Mouse (Mus musculus) midbrain, postnatal 0 days (tissue): ENCODE measurements around the gene Duox2. TPM values are rescaled to one million over a fixed set of nuclear protein-coding genes. Genes with fewer than 3 reads are reported as not detected.

Experiments used
- ATAC-seq: fragments of 200-750 bp; cut with Nextera tagmentation; 2 replicates; pipeline ENCODE4 v1.8.0; 2017; ENCODE audit warnings: moderate number of reproducible peaks, mild to moderate bottlenecking, moderate TSS enrichment, moderate library complexity; ENCODE audit not compliant: low FRiP score
- DNase-seq: peaks from one replicate; pipeline ENCODE4 v3.0.0-alpha.2; 2015; ENCODE audit warnings: low spot score
- H3K27ac ChIP-seq: fragments of 300-500 bp; sonication (generic); 2 replicates; pipeline ENCODE4 v1.5.1; 2014; ENCODE audit warnings: low read depth, mild to moderate bottlenecking, low read length, mixed read lengths
- H3K27me3 ChIP-seq: fragments of 300-500 bp; sonication (generic); 2 replicates; pipeline ENCODE4 v1.6.1; 2014; ENCODE audit warnings: low read length, control low read depth, mixed read lengths; ENCODE audit not compliant: insufficient read depth
- H3K36me3 ChIP-seq: fragments of 300-500 bp; sonication (generic); 2 replicates; pipeline ENCODE4 v1.6.1; 2014; ENCODE audit warnings: low read length, control low read depth, mixed read lengths; ENCODE audit not compliant: insufficient read depth
- H3K4me1 ChIP-seq: fragments of 300-500 bp; sonication (generic); 2 replicates; pipeline ENCODE4 v1.6.1; 2014; ENCODE audit warnings: mild to moderate bottlenecking, control low read depth, antibody characterized with exemption, low read length, mixed read lengths; ENCODE audit not compliant: insufficient read depth
- H3K4me2 ChIP-seq: fragments of 300-500 bp; sonication (generic); 2 replicates; pipeline ENCODE4 v1.6.1; 2014; ENCODE audit warnings: low read depth, mild to moderate bottlenecking, low read length, mixed read lengths; ENCODE audit not compliant: poor library complexity, severe bottlenecking
- H3K4me3 ChIP-seq: fragments of 300-500 bp; sonication (generic); 2 replicates; pipeline ENCODE4 v1.5.1; 2014; ENCODE audit warnings: low read depth, mild to moderate bottlenecking, low read length, moderate library complexity
- H3K9ac ChIP-seq: fragments of 300-500 bp; sonication (generic); replicated peaks from 2 replicates; pipeline ENCODE4 v1.6.1; 2014; ENCODE audit warnings: mild to moderate bottlenecking, low read length, moderate library complexity, mixed read lengths; ENCODE audit not compliant: poor library complexity, severe bottlenecking
- H3K9me3 ChIP-seq: fragments of 300-500 bp; sonication (generic); 2 replicates; pipeline ENCODE4 v1.6.1; 2016; ENCODE audit warnings: low read length, control low read depth
- CTCF ChIP-seq: IDR thresholded peaks from 2 replicates; pipeline ENCODE4 v1.5.1; 2016; ENCODE audit warnings: antibody characterized with exemption, mild to moderate bottlenecking
- WGBS: fragments of 180-500 bp; shearing (Covaris S2); extraction: QIAGEN DNeasy Blood & Tissue Kit; methylation state at CpG from one replicate; pipeline ENCODE4 v1.1.7; 2014; 5-methylcytosine and 5-hydroxymethylcytosine counted together
- polyA plus RNA-seq: library from polyadenylated mRNA; unstranded; fragments of >200 nt; fragmentation: Nextera tagmentation; extraction: Ambion mirVana; gene quantifications from 2 replicates; pipeline ENCODE4 v1.2.1, GENCODE M21; 2015
- total RNA-seq: library from RNA; depleted of rRNA; stranded (reverse); fragments of >200 nt; gene quantifications from 2 replicates; pipeline ENCODE4 v1.2.3, GENCODE M21; 2014

Gene Duox2
- total and polyA plus RNA-seq, 2 experiments from 2014 or later, result 0.05 to 0.17 TPM

DNA sequence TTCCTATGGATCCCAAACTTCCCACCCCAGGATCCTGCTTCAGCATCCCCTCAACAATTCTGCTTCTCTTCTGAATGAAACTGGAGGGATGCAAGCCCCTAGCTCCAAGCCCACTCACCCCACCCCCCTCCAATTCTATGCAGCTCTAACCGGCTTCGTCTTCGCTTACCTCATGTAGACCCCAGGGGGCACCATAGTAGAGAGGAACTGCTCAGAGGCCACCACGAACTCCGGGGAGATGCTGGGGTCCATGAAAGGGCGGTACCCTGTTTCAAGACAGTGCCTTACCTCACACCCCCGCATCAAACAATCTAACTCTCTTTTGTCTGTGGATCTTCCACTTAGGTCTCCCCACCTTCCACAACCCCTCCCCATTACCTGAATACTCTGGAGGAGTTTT is 3.3 kb downstream of the Duox2 start:
- H3K4me3 ChIP-seq, result no peak overlapping the region
- H3K36me3 ChIP-seq, result no peaks in the 10 kb centered on the region
- WGBS, result 6% methylated on average over 7 of the region's 7 CpGs
- DNase-seq, result no peak
- ATAC-seq, result no peak
- peaks cover 50% of the 10 kb centered on the region for H3K27me3 ChIP-seq
- no peak overlapping the region for H3K27ac ChIP-seq
- peaks cover 16% of the 10 kb centered on the region for H3K4me1 ChIP-seq
- no peak overlapping the region for H3K9ac ChIP-seq
- TF ChIP-seq CTCF, result peak; percentile 19; the same call in 1 of the 2 replicates
- no peak overlapping the region for H3K4me2 ChIP-seq
- no peaks in the 10 kb centered on the region for H3K9me3 ChIP-seq

DNA sequence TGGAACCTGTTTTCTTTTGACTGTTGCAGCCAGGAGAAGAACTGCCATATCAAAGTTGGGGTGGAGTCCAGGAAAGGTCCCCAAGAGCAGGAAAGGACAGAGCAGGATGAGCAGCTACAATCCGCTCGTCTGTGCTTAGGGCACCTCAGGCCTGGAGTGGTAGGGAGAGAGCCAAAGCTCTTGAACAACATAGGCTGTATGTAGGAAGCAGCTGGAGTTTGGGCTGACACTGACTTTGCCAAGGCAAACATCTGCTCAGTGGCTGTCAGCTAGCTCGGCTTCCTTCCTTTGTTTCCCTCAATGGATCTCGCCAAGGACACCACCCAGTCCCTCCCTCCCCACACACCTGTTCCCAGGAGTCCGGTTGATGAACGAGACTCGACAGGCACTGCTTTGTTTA is 12.1 kb downstream of the Duox2 start:
- H3K9me3 ChIP-seq, result no peaks in the 10 kb centered on the region
- no peak for DNase-seq
- H3K4me3 ChIP-seq, result no peak overlapping the region
- no peaks in the 10 kb centered on the region for H3K36me3 ChIP-seq
- no peaks in the 10 kb centered on the region for H3K27me3 ChIP-seq
- no peak overlapping the region for H3K9ac ChIP-seq
- WGBS, result 71% methylated on average over 7 of the region's 7 CpGs
- no peak for TF ChIP-seq CTCF
- ATAC-seq, result no peak
- no peak overlapping the region for H3K27ac ChIP-seq
- H3K4me2 ChIP-seq, result no peak overlapping the region
- H3K4me1 ChIP-seq, result no peaks in the 10 kb centered on the region

DNA sequence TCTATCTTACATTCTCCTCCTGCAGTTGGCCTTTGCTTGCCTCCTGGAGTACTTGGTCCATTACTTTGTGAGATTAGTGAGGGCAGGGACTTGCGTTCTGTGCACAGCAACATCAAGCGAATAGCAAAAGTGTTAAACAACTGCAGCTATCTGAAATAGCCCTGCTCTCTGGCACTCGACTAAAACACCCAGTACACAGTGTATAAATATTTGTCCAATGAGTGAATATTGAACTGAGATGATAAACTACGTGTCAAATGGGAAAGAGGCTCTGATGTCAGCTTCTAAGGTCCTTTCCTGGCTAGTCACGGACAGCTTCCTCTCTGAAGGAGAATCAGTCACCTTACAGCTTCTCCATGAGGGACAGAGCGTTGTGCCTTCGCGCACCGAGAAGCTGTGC is 14.2 kb downstream of the Duox2 start:
- DNase-seq (no peak), ATAC-seq (no peak)
- no peak overlapping the region for H3K27ac ChIP-seq
- H3K9me3 ChIP-seq, result no peaks in the 10 kb centered on the region
- no peak overlapping the region for H3K4me2 ChIP-seq
- no peak overlapping the region for H3K9ac ChIP-seq
- H3K27me3 ChIP-seq, result no peaks in the 10 kb centered on the region
- no peak for TF ChIP-seq CTCF
- no peak overlapping the region for H3K4me3 ChIP-seq
- no peaks in the 10 kb centered on the region for H3K4me1 ChIP-seq
- no peaks in the 10 kb centered on the region for H3K36me3 ChIP-seq
- 86% methylated on average over 9 of the region's 9 CpGs for WGBS

DNA sequence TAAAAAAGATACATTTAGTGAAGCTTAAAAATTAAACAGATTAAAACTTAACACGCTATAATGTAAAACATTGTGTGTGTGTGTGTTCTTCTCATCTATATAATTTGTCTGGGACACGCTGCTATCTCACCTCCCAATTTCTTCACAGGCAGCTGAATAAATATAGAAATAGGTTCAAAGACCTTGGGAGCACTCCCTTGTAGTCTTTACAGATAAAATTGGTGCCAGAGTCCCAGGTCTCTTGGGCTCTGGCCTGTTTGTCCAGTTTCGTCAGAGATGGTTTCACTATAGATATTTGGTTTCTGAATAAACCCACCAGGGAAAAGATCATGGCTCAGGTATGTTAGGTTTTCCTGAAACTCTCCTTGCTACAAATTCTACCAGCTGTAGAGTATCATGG is 19.5 kb downstream of the Duox2 start:
- Histone ChIP-seq H3K4me1 (no peaks in the 10 kb centered on the region), H3K36me3 (no peaks in the 10 kb centered on the region), H3K9ac (no peak overlapping the region), H3K27me3 (no peaks in the 10 kb centered on the region), H3K4me2 (no peak overlapping the region), H3K9me3 (no peaks in the 10 kb centered on the region), H3K27ac (no peak overlapping the region), H3K4me3 (no peak overlapping the region)
- no peak for TF ChIP-seq CTCF
- 90% methylated on average over 3 of the region's 3 CpGs for WGBS
- DNase-seq (no peak), ATAC-seq (no peak)

DNA sequence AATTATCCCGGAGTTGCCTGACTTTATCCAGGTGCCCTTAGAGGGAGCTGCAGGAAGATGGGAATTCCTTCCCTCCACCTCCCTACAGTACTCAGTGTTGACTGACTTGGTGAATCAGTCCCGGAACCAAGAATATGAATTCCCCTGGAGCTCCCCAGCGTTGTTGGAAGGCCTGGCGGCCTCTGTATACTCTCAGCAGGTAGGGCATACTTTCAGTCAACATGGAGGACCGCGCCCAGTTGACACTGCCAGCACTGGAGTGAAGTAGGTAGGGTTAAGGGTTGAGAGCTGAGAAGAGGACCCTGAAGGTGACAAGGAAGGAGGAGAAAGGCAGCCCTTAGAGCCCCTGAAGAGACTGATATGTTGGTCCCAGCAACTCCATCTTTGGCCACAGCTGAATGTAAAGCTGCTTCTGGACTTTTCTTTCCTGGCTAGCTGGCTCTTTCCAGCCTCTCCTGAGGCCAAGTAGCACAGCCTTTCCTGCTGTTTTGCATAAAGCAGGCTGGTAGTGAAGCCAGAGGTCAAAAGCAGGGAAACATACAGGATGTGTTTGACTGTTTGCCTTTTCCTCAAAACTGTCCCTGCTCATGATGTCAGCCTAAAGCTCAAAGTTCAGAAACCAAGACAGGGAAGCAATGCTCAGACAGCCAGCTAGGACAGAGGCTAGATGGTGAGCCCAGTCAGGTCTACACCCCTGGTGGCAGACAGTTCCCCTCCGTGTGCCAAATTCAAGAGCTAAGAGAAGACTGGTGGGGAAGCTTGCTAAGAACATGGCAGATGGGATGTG is 31.6 kb downstream of the Duox2 start:
- 96% methylated on average over 7 of the region's 7 CpGs for WGBS
- Histone ChIP-seq H3K4me1 (peaks cover 4% of the 10 kb centered on the region; the same call in 1 of the 2 replicates), H3K27me3 (no peaks in the 10 kb centered on the region)

DNA sequence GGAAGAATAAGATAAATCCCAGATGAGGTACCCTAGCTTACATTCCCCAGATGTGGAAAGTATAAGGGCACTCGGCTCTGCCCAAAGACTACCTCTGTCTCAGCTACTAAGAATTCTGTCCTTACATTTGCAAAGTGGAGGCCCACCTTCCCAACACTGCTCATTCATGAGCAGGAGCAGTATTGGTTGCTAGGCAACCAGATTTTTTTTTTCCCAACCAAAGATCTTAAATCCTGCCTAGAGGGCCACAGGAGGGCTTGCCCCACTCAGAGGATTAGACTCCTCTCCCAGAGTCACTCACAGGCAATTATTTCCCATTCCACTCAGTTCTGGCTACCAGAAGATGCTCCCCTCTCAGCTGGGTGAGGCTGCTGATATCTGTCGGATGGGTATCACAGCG is 33.6 kb downstream of the Duox2 start:
- ATAC-seq (peak; percentile 78), DNase-seq (peak; percentile 78)
- no peaks in the 10 kb centered on the region for H3K36me3 ChIP-seq
- H3K27me3 ChIP-seq, result no peaks in the 10 kb centered on the region
- no peak overlapping the region for H3K4me2 ChIP-seq
- WGBS, result 23% methylated on average over 3 of the region's 3 CpGs
- H3K4me3 ChIP-seq, result no peak overlapping the region
- peaks cover 4% of the 10 kb centered on the region; the same call in 1 of the 2 replicates for H3K4me1 ChIP-seq
- H3K27ac ChIP-seq, result peak overlapping the region; percentile 59
- TF ChIP-seq CTCF, result no peak
- no peak overlapping the region for H3K9ac ChIP-seq
- no peaks in the 10 kb centered on the region for H3K9me3 ChIP-seq

More for the DNA sequence above, 31.6 kb downstream of the Duox2 start:
- no peak overlapping the region for H3K4me3 ChIP-seq
- DNase-seq, result no peak
- TF ChIP-seq CTCF, result no peak
- no peak for ATAC-seq
- H3K36me3 ChIP-seq, result no peaks in the 10 kb centered on the region
- no peak overlapping the region for H3K27ac ChIP-seq
- H3K9ac ChIP-seq, result no peak overlapping the region
- H3K9me3 ChIP-seq, result no peaks in the 10 kb centered on the region
- H3K4me2 ChIP-seq, result no peak overlapping the region
